Mouse (Mus musculus) heart, embryonic 15.5 days (tissue): ENCODE results near the gene Cys1. TPM values are rescaled to one million over a fixed set of nuclear protein-coding genes. Genes with fewer than 3 reads are reported as not detected.

Experiments
- ATAC-seq: fragments of 200-750 bp; cut with Nextera tagmentation; replicated peaks from 2 replicates; pipeline ENCODE4 v1.8.0; 2017; ENCODE audit warnings: low read depth, moderate TSS enrichment; ENCODE audit not compliant: insufficient number of reproducible peaks, insufficient read depth, low FRiP score
- H3K27ac ChIP-seq: fragments of 300-500 bp; sonication (generic); 2 replicates; pipeline ENCODE4 v1.5.1; 2015; ENCODE audit warnings: mild to moderate bottlenecking, inconsistent platforms
- H3K27me3 ChIP-seq: fragments of 300-500 bp; sonication (generic); 2 replicates; pipeline ENCODE4 v1.6.1; 2015; ENCODE audit warnings: inconsistent platforms
- H3K36me3 ChIP-seq: fragments of 300-500 bp; sonication (generic); 2 replicates; pipeline ENCODE4 v1.6.1; 2015; ENCODE audit warnings: mild to moderate bottlenecking, inconsistent platforms
- H3K4me1 ChIP-seq: fragments of 300-500 bp; sonication (generic); replicated peaks from 2 replicates; pipeline ENCODE4 v1.6.1; 2015; ENCODE audit warnings: inconsistent platforms
- H3K4me2 ChIP-seq: fragments of 300-500 bp; sonication (generic); 2 replicates; pipeline ENCODE4 v1.6.1; 2015; ENCODE audit warnings: inconsistent platforms, mild to moderate bottlenecking, moderate library complexity
- H3K4me3 ChIP-seq: fragments of 300-500 bp; sonication (generic); 2 replicates; pipeline ENCODE4 v1.5.1; 2015; ENCODE audit warnings: mild to moderate bottlenecking, inconsistent platforms
- H3K9ac ChIP-seq: fragments of 300-500 bp; sonication (generic); 2 replicates; pipeline ENCODE4 v1.6.1; 2015; ENCODE audit warnings: mild to moderate bottlenecking, inconsistent platforms
- H3K9me3 ChIP-seq: fragments of 300-500 bp; sonication (generic); replicated peaks from 2 replicates; pipeline ENCODE4 v1.6.1; 2016; ENCODE audit warnings: inconsistent platforms
- WGBS: fragments of 180-500 bp; shearing (Covaris S2); methylation state at CpG from one replicate; pipeline ENCODE4 v1.1.7; 2015; ENCODE audit warnings: mixed read lengths; 5-methylcytosine and 5-hydroxymethylcytosine counted together
- polyA plus RNA-seq: library from polyadenylated mRNA; unstranded; fragments of >200 nt; fragmentation: Nextera tagmentation; extraction: Ambion mirVana; gene quantifications from 2 replicates; pipeline ENCODE4 v1.2.1, GENCODE M21; 2015

Cys1 gene
- polyA plus RNA-seq, 1 experiment from 2014 or later, result 1.4 TPM

- Histone ChIP-seq H3K27me3 (no peaks in the 10 kb centered on the region; the same call in 1 of the 2 replicates), H3K4me3 (no peak overlapping the region), H3K4me1 (no peaks in the 10 kb centered on the region), H3K36me3 (no peaks in the 10 kb centered on the region), H3K9ac (no peak overlapping the region), H3K9me3 (no peaks in the 10 kb centered on the region), H3K4me2 (no peak overlapping the region), H3K27ac (no peak overlapping the region)
- ATAC-seq, result peak; percentile 72
- 38% methylated on average over 16 of the region's 16 CpGs for WGBS
These were observed 15.2 kb upstream of the Cys1 start for GRCm38 (mm10) chr12:24696500-24697483.

- Histone ChIP-seq H3K4me2 (no peak overlapping the region), H3K27me3 (peaks cover 5% of the 10 kb centered on the region; the same call in 1 of the 2 replicates), H3K4me3 (no peak overlapping the region), H3K4me1 (no peaks in the 10 kb centered on the region), H3K9ac (no peak overlapping the region), H3K36me3 (no peaks in the 10 kb centered on the region), H3K27ac (no peak overlapping the region), H3K9me3 (no peaks in the 10 kb centered on the region)
- 69% methylated on average over 3 of the region's 3 CpGs for WGBS
- no peak for ATAC-seq
These were observed 8.7 kb upstream of the Cys1 start for GRCm38 (mm10) chr12:24690351-24690750.

GRCm38 (mm10) chr12:24686696-24687346, 5.2 kb upstream of the Cys1 start:
- no peaks in the 10 kb centered on the region for H3K36me3 ChIP-seq
- no peak for ATAC-seq
- H3K27ac ChIP-seq, result no peak overlapping the region
- no peaks in the 10 kb centered on the region for H3K9me3 ChIP-seq
- WGBS, result 66% methylated on average over 11 of the region's 11 CpGs
- peaks cover 12% of the 10 kb centered on the region; the same call in 1 of the 2 replicates for H3K27me3 ChIP-seq
- H3K4me3 ChIP-seq, result no peak overlapping the region
- H3K4me1 ChIP-seq, result peaks cover 11% of the 10 kb centered on the region
- H3K9ac ChIP-seq, result no peak overlapping the region
- H3K4me2 ChIP-seq, result no peak overlapping the region

GRCm38 (mm10) chr12:24686038-24686695, 4.6 kb upstream of the Cys1 start:
- no peaks in the 10 kb centered on the region for H3K36me3 ChIP-seq
- WGBS, result 60% methylated on average over 6 of the region's 6 CpGs
- H3K4me1 ChIP-seq, result peaks cover 18% of the 10 kb centered on the region
- peaks cover 19% of the 10 kb centered on the region for H3K27me3 ChIP-seq
- H3K27ac ChIP-seq, result no peak overlapping the region
- no peaks in the 10 kb centered on the region for H3K9me3 ChIP-seq
- no peak overlapping the region for H3K4me3 ChIP-seq
- H3K9ac ChIP-seq, result no peak overlapping the region
- no peak overlapping the region for H3K4me2 ChIP-seq
- ATAC-seq, result no peak

GRCm38 (mm10) chr12:24683461-24683860, 1.8 kb upstream of the Cys1 start:
- no peaks in the 10 kb centered on the region for H3K36me3 ChIP-seq
- no peak overlapping the region for H3K4me3 ChIP-seq
- H3K9ac ChIP-seq, result no peak overlapping the region
- peaks cover 29% of the 10 kb centered on the region for H3K27me3 ChIP-seq
- H3K4me1 ChIP-seq, result peaks cover 33% of the 10 kb centered on the region
- no peak overlapping the region for H3K27ac ChIP-seq
- no peak for ATAC-seq
- no peaks in the 10 kb centered on the region for H3K9me3 ChIP-seq
- WGBS, result 74% methylated on average over 7 of the region's 7 CpGs
- H3K4me2 ChIP-seq, result no peak overlapping the region

GRCm38 (mm10) chr12:24682563-24682962, 950 bp upstream of the Cys1 start:
- Histone ChIP-seq H3K27me3 (peaks cover 29% of the 10 kb centered on the region), H3K9me3 (no peaks in the 10 kb centered on the region), H3K27ac (peak overlapping the region; percentile 40; the same call in 1 of the 2 replicates), H3K4me2 (peak overlapping the region; percentile 97), H3K4me1 (peaks cover 33% of the 10 kb centered on the region), H3K4me3 (no peak overlapping the region), H3K9ac (no peak overlapping the region), H3K36me3 (no peaks in the 10 kb centered on the region)
- WGBS, result 23% methylated on average over 8 of the region's 8 CpGs
- ATAC-seq, result no peak

GRCm38 (mm10) chr12:24680492-24681285, 924 bp downstream of the Cys1 start:
- H3K36me3 ChIP-seq, result no peaks in the 10 kb centered on the region
- H3K4me2 ChIP-seq, result peak overlapping the region; percentile 97
- H3K27ac ChIP-seq, result peak overlapping the region; percentile 60
- peak overlapping the region; percentile 61 for H3K4me3 ChIP-seq
- peaks cover 33% of the 10 kb centered on the region for H3K4me1 ChIP-seq
- 2% methylated on average over 48 of the region's 61 CpGs for WGBS
- peaks cover 24% of the 10 kb centered on the region for H3K27me3 ChIP-seq
- H3K9me3 ChIP-seq, result no peaks in the 10 kb centered on the region
- ATAC-seq, result peak; percentile 47
- H3K9ac ChIP-seq, result peak overlapping the region; percentile 73

GRCm38 (mm10) chr12:24680096-24680491, 1.5 kb downstream of the Cys1 start:
- H3K4me2 ChIP-seq, result peak overlapping the region; percentile 97
- no peaks in the 10 kb centered on the region for H3K36me3 ChIP-seq
- peaks cover 33% of the 10 kb centered on the region for H3K4me1 ChIP-seq
- no peaks in the 10 kb centered on the region for H3K9me3 ChIP-seq
- H3K9ac ChIP-seq, result peak overlapping the region; percentile 73; the same call in 1 of the 2 replicates
- WGBS, result 13% methylated on average over 9 of the region's 9 CpGs
- ATAC-seq, result no peak
- peak overlapping the region; percentile 61 for H3K4me3 ChIP-seq
- peak overlapping the region; percentile 60; the same call in 1 of the 2 replicates for H3K27ac ChIP-seq
- H3K27me3 ChIP-seq, result peaks cover 24% of the 10 kb centered on the region

GRCm38 (mm10) chr12:24662131-24662530, 19.5 kb downstream of the Cys1 start:
- ATAC-seq, result no peak
- no peak overlapping the region for H3K4me3 ChIP-seq
- H3K27me3 ChIP-seq, result no peaks in the 10 kb centered on the region
- no peak overlapping the region for H3K9ac ChIP-seq
- H3K27ac ChIP-seq, result no peak overlapping the region
- WGBS, result 84% methylated on average over 5 of the region's 5 CpGs
- H3K9me3 ChIP-seq, result no peaks in the 10 kb centered on the region
- H3K4me1 ChIP-seq, result peaks cover 25% of the 10 kb centered on the region
- H3K36me3 ChIP-seq, result peaks cover 39% of the 10 kb centered on the region
- no peak overlapping the region for H3K4me2 ChIP-seq

- Histone ChIP-seq H3K4me3 (no peak overlapping the region), H3K4me2 (no peak overlapping the region), H3K27me3 (no peaks in the 10 kb centered on the region), H3K27ac (no peak overlapping the region), H3K36me3 (peaks cover 50% of the 10 kb centered on the region), H3K4me1 (peaks cover 32% of the 10 kb centered on the region), H3K9me3 (no peaks in the 10 kb centered on the region), H3K9ac (no peak overlapping the region)
- no peak for ATAC-seq
- WGBS, result 54% methylated on average over 4 of the region's 4 CpGs
These were observed 20.5 kb downstream of the Cys1 start for GRCm38 (mm10) chr12:24661100-24661499.
